Mouse (Mus musculus): ENCODE measurements around the gene Rrp8. TPM values are rescaled to one million over a fixed set of nuclear protein-coding genes. Genes with fewer than 3 reads are reported as not detected.

Rrp8 gene
- polyA plus RNA-seq, 1 experiment, result 15.7 TPM

DNA sequence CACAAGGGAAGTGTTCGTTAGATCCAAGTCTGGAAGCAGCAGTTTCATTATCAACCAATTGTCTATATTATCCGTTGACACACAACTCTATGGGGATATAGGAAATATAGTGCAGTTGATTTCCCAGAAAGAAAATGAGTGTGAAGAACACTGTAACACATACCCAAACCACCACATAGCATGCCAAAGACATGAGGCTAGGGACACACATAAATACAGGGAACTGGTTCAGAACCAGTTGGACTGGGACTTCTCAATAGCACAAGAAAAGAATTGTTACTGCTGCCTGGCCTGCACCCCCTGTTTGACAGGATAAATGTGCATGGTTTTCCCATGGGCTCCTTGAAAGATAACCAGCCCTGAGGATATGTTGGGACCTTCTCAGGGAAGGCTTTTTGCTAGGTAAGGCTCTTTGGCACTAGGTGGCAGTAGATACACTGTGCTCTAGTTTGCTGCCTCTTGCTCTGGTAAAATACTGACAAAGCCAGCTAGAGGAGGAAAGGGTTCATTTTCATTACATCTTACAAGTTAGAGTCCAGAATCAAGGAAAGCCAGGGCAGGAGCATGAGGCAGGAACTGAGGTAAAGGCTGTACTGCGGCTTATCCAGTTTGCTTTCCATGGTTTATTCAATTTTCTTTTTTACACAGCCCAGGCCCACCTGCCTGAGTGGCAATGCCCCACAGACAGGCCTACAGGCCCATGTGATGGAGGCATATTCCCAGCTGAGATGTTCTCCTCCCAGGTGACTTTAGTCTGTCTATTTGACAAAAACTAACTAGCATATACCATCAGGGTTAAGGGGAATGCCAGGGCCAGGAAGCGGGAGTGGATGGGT, 10.8 kb downstream of the Rrp8 start:
- DNase-seq (ENCODE audit: low read depth), result peak; percentile 90
- peak; percentile 80; the same call in 1 of the 2 replicates for TF ChIP-seq CTCF (IDR thresholded peaks at IDR 0.05; ENCODE audit: borderline replicate concordance, extremely low read depth, insufficient read depth, insufficient read length)
- TF ChIP-seq POLR2A (IDR thresholded peaks at IDR 0.05; ENCODE audit: borderline replicate concordance, extremely low read depth, insufficient read depth, insufficient read length, poor library complexity, severe bottlenecking), result no peak

DNA sequence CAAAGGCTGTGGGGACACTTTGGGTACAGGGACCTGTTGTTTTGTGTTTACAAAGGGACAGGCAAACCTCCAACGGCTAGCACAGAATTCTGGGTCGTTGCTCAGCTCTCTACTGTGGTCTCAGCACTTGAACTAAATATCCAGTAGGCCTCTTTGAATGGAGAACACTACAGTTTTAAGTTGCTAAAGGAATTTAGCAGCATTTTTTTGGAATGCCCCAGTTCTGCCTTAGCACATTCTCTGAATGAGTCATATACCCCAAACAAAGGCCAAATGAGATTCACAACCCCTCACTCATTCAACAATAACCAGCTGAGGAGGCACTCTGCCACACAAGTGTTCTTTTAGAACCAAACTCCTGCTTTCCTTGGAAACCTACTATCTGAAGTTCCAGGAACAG, 15.3 kb downstream of the Rrp8 start:
- DNase-seq (ENCODE audit: low read depth), result no peak
- TF ChIP-seq CTCF (IDR thresholded peaks at IDR 0.05; ENCODE audit: borderline replicate concordance, extremely low read depth, insufficient read depth, insufficient read length) (no peak), POLR2A (IDR thresholded peaks at IDR 0.05; ENCODE audit: borderline replicate concordance, extremely low read depth, insufficient read depth, insufficient read length, poor library complexity, severe bottlenecking) (no peak)

DNA sequence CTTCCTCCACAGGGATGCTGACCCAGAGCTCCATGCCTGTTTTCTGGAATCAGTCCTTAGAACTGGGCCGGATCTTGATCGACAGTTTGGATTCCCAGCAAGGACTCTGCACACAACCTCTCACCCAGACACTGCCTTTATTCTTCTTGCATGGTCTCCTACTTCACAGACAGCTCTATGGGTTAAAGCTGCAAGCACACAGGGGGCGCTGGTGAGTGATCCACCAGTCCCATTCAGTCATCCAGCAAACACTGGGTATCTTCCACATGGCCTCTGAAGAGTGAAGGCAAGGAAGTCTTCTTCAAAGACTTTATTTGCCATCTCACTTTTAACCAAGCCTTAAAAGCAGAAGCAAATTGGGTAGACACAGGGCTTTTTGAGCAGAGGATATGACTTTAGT, 21.8 kb downstream of the Rrp8 start:
- no peak for DNase-seq (ENCODE audit: low read depth)
- TF ChIP-seq CTCF (IDR thresholded peaks at IDR 0.05; ENCODE audit: borderline replicate concordance, extremely low read depth, insufficient read depth, insufficient read length) (no peak), POLR2A (IDR thresholded peaks at IDR 0.05; ENCODE audit: borderline replicate concordance, extremely low read depth, insufficient read depth, insufficient read length, poor library complexity, severe bottlenecking) (no peak)

DNA sequence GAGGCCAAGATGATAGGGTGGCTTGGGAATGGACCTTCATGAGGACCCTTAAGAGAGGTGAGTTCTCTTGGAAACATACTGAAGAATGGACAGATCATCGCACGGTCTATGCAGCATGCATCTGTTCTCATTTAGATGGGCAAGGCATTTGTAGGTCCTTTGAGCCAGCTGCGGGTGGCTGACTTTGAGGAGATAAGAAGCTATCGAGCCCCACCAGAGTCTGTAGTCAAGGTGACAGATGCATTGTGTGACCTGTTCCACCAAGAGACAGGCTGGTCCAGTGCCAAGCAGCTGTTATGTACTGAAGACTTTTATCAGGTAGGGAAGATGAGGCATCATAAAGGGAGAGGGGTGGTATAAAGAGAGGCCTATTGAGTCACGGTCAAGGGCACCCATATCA, 28.5 kb downstream of the Rrp8 start:
- TF ChIP-seq POLR2A (IDR thresholded peaks at IDR 0.05; ENCODE audit: borderline replicate concordance, extremely low read depth, insufficient read depth, insufficient read length, poor library complexity, severe bottlenecking) (no peak), CTCF (IDR thresholded peaks at IDR 0.05; ENCODE audit: borderline replicate concordance, extremely low read depth, insufficient read depth, insufficient read length) (no peak)

DNA sequence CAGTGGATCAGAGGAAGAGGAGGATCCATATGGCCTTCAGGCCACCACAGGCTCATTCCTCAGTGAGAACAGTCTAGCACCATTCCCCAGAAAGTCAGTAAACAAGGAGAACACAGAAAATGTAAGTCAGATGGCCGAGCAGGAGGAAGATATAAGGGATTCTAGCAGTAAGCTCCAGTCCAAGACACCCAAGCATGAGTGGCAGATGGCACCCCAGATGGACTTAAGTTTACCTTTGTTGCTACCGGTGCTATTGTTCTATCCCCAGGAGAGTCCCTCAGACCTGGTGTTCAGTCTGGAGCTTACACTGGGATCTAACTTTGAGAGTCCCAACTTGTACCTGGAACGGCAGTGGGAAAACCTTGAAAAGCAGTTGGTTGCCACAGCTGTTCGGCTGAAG, 33.4 kb downstream of the Rrp8 start:
- TF ChIP-seq POLR2A (IDR thresholded peaks at IDR 0.05; ENCODE audit: borderline replicate concordance, extremely low read depth, insufficient read depth, insufficient read length, poor library complexity, severe bottlenecking), result no peak
- no peak for DNase-seq (ENCODE audit: low read depth)

More for the DNA sequence above, 28.5 kb downstream of the Rrp8 start:
- DNase-seq (ENCODE audit: low read depth), result no peak

DNA sequence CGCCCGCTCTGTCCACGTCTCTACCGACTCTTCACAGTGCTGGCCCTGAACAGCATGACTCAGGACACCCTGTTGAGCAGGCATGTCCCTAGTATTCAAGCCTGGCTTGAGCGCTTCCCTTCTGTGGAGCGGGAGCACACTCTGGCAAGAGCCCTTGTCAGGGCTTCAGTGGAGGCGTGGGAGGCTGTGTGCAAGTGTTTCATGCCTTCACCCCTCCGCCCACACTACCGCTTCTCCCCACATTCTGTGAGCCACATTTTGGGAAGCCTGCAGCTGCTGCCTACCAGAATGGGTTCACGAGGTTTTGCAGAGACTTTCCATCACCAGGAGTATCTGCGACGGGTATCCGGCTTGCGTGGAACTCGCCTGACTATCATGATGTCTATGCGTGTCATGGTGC, 34.0 kb downstream of the Rrp8 start:
- TF ChIP-seq POLR2A (IDR thresholded peaks at IDR 0.05; ENCODE audit: borderline replicate concordance, extremely low read depth, insufficient read depth, insufficient read length, poor library complexity, severe bottlenecking) (no peak), CTCF (IDR thresholded peaks at IDR 0.05; ENCODE audit: borderline replicate concordance, extremely low read depth, insufficient read depth, insufficient read length) (no peak)
- DNase-seq (ENCODE audit: low read depth), result no peak

DNA sequence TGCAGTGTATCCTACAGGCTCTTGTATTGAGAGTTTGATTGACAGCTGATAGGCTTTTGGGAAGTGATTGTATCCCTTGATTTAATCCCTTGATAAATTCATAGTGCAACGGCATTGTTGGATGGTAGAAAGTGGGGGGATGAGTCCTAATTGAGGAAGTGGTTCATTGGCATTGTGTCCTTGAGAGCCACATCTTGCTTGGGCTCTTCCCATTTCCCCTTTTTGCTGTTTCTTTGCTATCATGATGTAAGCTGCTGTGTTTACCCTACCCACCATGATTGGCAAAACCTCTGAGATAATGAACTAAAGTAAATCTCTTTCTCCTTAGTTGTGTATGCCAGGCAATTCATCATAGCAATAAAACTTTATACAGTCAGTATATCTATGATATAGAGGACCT, 46.3 kb downstream of the Rrp8 start:
- TF ChIP-seq CTCF (IDR thresholded peaks at IDR 0.05; ENCODE audit: borderline replicate concordance, extremely low read depth, insufficient read depth, insufficient read length) (no peak), POLR2A (IDR thresholded peaks at IDR 0.05; ENCODE audit: borderline replicate concordance, extremely low read depth, insufficient read depth, insufficient read length, poor library complexity, severe bottlenecking) (no peak)
- DNase-seq (ENCODE audit: low read depth), result no peak

DNA sequence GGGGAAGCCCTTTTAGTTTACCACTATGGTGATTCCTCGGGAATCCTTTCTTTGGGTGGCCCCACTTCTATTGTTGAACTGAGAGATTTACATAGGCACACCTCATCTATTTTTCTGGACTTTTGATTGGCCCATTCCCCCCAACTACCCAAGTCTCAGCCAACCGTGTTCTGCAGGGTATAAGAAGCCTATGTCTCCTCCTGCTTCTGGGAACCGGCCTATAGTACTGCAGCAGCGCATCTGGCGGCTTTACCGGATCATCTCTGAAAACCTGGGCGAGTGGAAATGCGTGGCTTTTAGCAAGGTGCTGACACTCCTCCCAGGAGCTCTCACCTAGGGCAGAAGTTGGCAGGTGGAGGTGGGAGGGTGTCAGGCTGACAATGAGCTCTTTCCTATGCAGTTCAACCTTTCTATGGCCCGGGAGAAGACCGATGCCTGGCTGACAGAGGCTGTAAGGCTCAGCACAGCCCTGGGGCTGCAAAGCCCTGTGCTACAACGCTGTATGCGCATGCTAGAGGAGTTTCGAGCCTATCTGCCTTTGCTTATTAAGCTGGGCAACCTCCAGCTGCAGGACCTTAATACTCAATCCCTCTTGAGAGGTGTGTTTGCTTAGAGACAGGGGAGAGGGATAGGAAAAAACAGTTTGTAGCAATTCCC, 51.5 kb downstream of the Rrp8 start:
- peak; percentile 17 for DNase-seq (ENCODE audit: low read depth)
- TF ChIP-seq CTCF (IDR thresholded peaks at IDR 0.05; ENCODE audit: borderline replicate concordance, extremely low read depth, insufficient read depth, insufficient read length), result no peak
- TF ChIP-seq POLR2A (IDR thresholded peaks at IDR 0.05; ENCODE audit: borderline replicate concordance, extremely low read depth, insufficient read depth, insufficient read length, poor library complexity, severe bottlenecking), result no peak

Other genes starting within 250 kb of the Rrp8 start
- 51.2 and 59.6 TPM in 2 replicates for gene Smpd1, start 183.0 kb downstream of the Rrp8 start, polyA plus RNA-seq (2012; rRNA removed)
- gene Apbb1, start 155.7 kb downstream of the Rrp8 start, polyA plus RNA-seq (2012; rRNA removed), result 304 and 347 TPM in 2 replicates
- 0.45 and 0.74 TPM in 2 replicates for gene Hpx, start 137.2 kb downstream of the Rrp8 start, polyA plus RNA-seq (2012; rRNA removed)
- gene Trim3, start 103.8 kb downstream of the Rrp8 start, polyA plus RNA-seq (2012; rRNA removed), result 96.5 and 127 TPM in 2 replicates
- 101 and 145 TPM in 2 replicates for gene Timm10b, start 97.3 kb downstream of the Rrp8 start, polyA plus RNA-seq (2012; rRNA removed)
- gene Arfip2, start 97.0 kb downstream of the Rrp8 start, polyA plus RNA-seq (2012; rRNA removed), result 103 and 120 TPM in 2 replicates
- gene Gm45799, start 96.8 kb downstream of the Rrp8 start, polyA plus RNA-seq (2012; rRNA removed), result 73.1 and 134 TPM in 2 replicates
- gene Dnhd1, start 86.6 kb downstream of the Rrp8 start, polyA plus RNA-seq (2012; rRNA removed), result 6.3 and 7.0 TPM in 2 replicates
- 175 and 199 TPM in 2 replicates for gene Ilk, start 793 bp downstream of the Rrp8 start, polyA plus RNA-seq (2012; rRNA removed)
- 204 and 302 TPM in 2 replicates for gene Taf10, start 7.0 kb upstream of the Rrp8 start, polyA plus RNA-seq (2012; rRNA removed)
- gene Tpp1, start 14.8 kb upstream of the Rrp8 start, polyA plus RNA-seq (2012; rRNA removed), result 42.8 and 48.1 TPM in 2 replicates
- 68.6 and 87.4 TPM in 2 replicates for gene Dchs1, start 50.3 kb upstream of the Rrp8 start, polyA plus RNA-seq (2012; rRNA removed)
- 165 and 185 TPM in 2 replicates for gene Mrpl17, start 73.7 kb upstream of the Rrp8 start, polyA plus RNA-seq (2012; rRNA removed)
- 0.15 and 0.18 TPM in 2 replicates for gene Gm4070, start 216.6 kb upstream of the Rrp8 start, polyA plus RNA-seq (2012; rRNA removed)